Mouse (Mus musculus): Measurements from ENCODE around the gene Snph.
A peak's percentile ranks its signal among the peaks of the same experiment; 100 is the strongest.

Gene Snph

GRCm38 (mm10) chr2:151602106-151602505 lies 30.3 kb downstream of the Snph start:
- no peak for DNase-seq (ENCODE audit: low spot score)

DNA sequence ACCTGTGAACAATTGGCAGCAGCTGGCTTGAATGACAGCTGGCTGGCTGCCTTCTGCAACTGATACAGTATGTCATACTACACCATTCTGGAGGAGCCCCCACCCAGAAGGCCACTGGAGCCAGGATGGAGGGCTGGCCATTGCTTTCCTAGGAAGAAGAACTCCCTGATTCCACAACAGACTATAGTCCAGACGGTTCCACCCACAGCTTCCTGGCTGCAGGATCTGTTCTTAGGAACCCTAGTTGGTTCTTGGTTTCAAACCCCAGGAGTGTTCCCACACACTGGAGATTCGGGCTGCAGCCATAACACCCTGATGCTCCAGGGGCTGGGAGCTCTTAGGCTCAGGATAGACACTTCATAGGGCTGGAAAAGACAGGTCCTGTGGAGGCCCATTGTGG lies 34.3 kb downstream of the Snph start:
- DNase-seq (ENCODE audit: low spot score): no peak

GRCm38 (mm10) chr2:151587306-151587705 lies 45.1 kb downstream of the Snph start:
- DNase-seq (ENCODE audit: low spot score): no peak

GRCm38 (mm10) chr2:151586807-151587206 lies 45.6 kb downstream of the Snph start:
- DNase-seq (ENCODE audit: low spot score): no peak

- no peak for DNase-seq (ENCODE audit: low spot score)
Measured at GRCm38 (mm10) chr2:151585934-151586333, 46.5 kb downstream of the Snph start.

DNA sequence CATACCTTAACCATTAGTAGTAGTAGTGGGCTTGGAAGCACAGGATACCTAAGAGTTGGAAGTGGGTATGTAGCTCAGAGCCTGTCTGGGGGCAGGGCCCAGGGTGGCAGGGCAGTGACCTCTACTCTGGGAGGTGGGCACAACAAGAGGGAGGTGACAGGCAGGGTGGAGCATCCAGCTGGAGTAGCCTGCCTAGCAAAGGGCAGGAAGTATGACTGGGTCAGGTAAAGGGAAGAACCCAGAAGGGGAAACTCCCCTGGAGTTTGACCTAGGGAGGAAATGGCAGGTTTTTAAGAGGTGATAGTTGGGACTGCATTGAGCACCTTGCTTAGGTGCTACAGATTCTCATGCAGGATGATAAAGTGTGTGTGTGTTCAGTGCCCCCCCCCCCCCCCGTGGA lies 51.4 kb downstream of the Snph start:
- DNase-seq (ENCODE audit: low spot score): no peak

GRCm38 (mm10) chr2:151579183-151579582 lies 53.2 kb downstream of the Snph start:
- DNase-seq (ENCODE audit: low spot score): no peak

GRCm38 (mm10) chr2:151575699-151576389 lies 56.5 kb downstream of the Snph start:
- DNase-seq (ENCODE audit: low spot score): peak; percentile 71

- peak; percentile 69 for DNase-seq (ENCODE audit: low spot score)
Measured at GRCm38 (mm10) chr2:151575119-151575698, 57.2 kb downstream of the Snph start.

GRCm38 (mm10) chr2:151574607-151575006 lies 57.8 kb downstream of the Snph start:
- no peak for DNase-seq (ENCODE audit: low spot score)

GRCm38 (mm10) chr2:151573667-151574066 lies 58.7 kb downstream of the Snph start:
- no peak for DNase-seq (ENCODE audit: low spot score)

GRCm38 (mm10) chr2:151571873-151572700 lies 60.3 kb downstream of the Snph start, which contains the start of gene Sdcbp2:
Gene Sdcbp2 (plus strand): TSS chr2:151572622.
- no peak for DNase-seq (ENCODE audit: low spot score)

- no peak for DNase-seq (ENCODE audit: low spot score)
Measured at GRCm38 (mm10) chr2:151569452-151569851, 62.9 kb downstream of the Snph start.

DNA sequence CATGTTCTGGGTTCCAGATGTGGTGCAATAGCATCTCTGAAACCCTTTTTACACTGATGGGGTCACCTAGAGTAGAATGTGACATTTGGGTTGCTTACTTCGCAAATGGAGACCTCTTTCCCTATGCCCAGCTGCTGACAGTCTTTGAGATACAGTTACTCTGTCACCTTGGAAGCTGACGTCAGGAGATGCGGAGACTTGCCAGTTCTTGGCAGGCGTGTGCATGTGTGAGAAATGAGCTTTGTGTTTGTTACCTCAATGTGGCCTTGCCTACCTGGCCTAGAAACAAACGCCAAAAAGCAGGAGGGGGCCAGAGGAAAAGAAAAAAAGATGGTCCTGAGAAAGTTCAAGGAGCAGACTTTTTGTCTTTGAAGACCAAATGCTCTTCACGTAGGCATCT lies 65.5 kb downstream of the Snph start:
- no peak for DNase-seq (ENCODE audit: low spot score)

DNA sequence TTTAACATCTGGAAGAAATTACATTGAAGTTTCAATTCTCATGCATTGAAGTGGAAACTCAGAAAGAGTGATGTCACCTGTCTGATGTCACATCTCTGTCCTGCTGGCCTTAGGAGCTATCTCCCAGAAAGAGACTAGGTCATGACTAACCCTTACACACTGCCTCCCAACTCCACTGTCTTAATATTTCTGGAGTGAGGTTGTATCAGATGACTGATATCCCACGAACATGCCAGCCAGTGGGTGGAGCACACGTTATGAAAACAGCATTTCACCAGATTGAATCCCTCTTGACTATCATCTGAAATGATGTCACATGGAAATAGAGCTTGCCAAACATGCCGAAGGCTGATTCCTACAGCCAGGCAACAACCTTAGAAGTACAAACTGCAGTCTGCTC lies 67.4 kb downstream of the Snph start:
- DNase-seq (ENCODE audit: low spot score): no peak

DNA sequence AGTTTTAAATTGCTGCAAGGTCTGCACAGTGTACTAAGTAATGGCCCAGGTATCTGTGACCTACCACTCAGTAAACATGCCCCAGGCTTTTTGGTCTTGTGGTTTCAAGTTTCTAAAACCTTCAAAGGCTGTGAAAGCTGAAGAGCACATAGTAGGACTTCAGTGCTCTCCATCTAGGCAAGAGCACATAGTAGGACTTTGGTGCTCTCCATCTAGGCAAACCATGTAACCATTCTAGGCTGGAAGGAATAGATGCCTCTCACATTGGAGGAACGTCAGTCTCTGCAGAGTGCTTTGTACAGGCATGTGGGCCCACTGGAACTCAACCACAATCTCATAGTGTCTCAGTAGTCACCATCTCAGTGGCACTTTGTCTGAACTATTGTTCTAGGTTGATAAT lies 68.4 kb downstream of the Snph start:
- no peak for DNase-seq (ENCODE audit: low spot score)

DNA sequence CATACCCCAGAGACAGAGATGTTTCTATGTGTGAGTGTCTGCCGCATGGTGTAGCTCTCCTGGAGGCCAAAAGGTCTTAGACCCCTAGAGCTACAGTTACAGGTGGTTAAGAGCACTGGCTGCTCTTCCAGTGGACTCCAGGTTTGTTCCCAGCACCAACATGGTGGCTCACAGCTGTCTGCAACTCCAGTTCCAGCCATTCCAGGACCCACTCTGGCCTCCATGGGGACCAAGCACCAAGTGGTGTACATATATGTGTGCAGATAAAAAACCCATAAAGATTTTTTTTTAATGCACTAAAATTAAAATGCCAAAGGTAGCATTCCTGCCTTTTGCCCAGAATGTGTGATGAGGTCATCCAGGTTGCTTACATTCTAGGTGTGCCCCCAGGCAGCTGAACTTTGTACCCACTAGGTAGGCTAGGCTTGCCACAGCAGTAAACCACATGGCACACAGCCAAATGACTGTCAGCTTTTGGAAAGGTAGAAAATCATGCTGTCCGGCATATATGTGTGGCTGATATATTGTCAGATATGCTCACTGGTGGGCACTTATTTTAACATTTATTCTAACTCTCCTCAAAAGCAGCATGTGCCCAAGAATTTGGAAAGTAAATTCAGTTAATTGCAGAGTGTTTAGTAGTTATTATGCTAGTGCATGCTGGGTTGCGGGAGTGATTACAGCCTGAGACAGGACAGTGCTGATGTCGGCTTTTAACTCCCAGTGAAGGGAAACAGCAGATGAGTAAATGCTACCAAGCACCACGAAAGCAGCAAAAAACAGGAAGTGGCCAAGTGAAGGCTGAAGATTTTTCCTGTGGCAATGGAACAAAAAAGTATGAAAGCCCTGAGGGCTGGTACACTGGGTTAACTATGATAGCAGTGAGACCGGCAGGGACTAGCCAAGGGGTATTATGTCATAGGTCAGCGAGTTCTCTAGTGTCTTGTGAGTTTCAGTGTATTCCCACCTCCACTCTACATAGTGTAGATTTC lies 69.2 kb downstream of the Snph start:
- DNase-seq (ENCODE audit: low spot score): no peak

GRCm38 (mm10) chr2:151549615-151550121 lies 82.7 kb downstream of the Snph start:
- DNase-seq (ENCODE audit: low spot score): no peak

DNA sequence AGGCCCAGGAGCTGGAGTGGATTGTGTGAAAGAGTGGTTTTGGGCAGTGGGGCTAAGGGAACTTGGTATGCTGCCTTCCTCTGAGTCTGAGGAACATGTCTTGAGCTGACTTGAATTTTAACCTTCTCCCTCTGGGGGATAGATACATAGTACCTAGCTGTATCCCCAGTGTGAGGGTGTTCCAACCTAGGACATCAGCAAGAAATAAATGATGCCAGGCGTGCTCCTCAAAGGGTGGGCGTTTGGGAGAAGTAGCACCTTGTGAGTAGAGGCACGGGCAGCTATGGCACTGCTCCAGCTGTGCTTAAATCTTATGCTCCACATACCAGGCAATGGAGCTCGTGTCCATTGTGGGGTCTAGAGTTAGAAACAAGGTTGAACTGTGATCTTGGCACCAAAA lies 85.8 kb downstream of the Snph start:
- no peak for DNase-seq (ENCODE audit: low spot score)

- no peak for DNase-seq (ENCODE audit: low spot score)
Measured at GRCm38 (mm10) chr2:151544673-151545072, 87.7 kb downstream of the Snph start.

DNA sequence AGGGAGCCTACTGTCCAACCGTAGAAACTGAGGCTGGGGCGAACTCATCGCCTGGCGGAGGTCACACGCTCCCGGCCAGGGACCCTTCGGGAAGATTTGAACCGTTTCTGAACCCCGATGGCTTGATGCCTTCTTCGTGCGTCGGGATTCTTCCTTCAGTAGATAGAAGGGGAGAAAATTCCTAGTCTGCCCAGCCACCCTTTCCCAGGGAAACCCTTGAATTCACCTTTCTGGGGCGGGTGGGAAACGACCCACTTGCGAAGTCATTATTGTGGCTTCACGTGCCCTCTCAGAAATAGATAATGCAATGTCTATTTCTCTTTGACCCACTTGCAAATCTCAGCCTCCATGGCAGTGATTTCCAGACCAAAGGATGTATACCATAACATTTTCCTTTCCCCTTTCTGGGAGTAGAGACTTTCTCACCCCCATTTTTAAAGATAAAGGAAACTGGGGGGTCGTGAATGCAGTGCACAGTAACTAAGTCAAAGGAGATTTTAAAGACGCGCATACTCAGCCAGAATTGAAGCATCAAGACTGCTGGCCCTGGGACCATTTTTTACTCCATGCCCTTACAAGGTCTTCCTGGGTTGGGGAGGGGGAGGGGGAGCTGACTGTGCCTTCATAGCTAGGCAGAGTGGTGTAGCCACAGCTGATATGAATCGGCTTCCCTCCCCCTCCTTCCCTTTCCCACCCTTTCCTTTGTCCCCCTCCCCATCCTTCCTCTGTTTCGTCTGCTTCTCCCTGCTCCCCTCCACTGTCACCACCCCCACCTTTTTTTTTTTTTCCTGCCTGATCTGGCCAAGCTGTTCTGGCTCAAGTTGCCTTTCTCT lies 89.1 kb downstream of the Snph start:
- no peak for DNase-seq (ENCODE audit: low spot score)
